Mouse (Mus musculus): ENCODE data around the gene Fem1a. TPM values are rescaled to one million over a fixed set of nuclear protein-coding genes. Genes with fewer than 3 reads are reported as not detected.
"Not testable (repeated sequence)": the region's sequence is repeated elsewhere in the genome, so short reads cannot be mapped to it uniquely, and the experiment has no call there.

Gene Fem1a
- total RNA-seq, 4 experiments from 2014 or later, result 113 to 131 (median 128) TPM

DNA sequence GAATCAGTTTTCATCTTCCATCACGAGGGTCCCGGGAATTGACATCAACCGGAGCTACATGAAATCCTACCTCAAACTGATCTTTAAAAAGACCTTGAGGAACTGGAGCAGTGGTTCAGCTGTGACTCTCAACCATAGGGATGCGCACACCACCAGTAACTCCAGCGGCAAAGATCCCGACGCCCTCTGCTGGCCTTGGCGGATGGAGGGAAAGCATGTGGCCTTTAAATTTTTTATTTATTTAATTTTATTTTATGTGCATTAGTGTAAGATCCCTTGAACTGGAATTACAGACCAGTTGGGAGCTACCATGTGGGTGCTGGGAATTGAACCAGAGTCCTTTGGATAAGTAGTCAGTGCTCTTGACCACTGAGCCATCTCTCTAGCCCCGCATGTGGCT lies 1.2 kb upstream of the Fem1a start:
- no peak for DNase-seq (ENCODE audit: low spot score)

DNA sequence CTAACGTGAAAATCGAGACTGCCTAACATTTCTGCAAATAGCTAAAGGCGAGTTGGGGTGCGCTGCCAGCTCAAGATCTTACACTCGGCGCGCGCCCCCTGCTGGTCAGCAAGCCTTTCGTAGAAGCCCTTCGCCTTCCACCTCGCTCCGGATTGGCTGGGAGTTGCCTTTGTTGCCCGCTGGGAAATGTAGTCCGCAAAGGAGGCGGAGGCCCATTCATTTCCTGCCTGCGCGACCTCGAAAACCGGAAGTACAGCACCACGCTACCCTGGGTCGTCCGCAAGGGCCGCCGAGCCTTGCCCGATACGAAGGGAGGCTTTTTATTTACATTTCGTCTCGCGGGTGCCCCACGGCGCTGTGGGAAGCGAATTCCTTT lies 759 bp upstream of the Fem1a start:
- peak; percentile 98 for DNase-seq (ENCODE audit: low spot score)

- DNase-seq (ENCODE audit: low spot score), result no peak
These were observed 728 bp downstream of the Fem1a start for GRCm38 (mm10) chr17:56257181-56257894.

- not testable (repeated sequence) for DNase-seq (ENCODE audit: low spot score)
These were observed 1.7 kb downstream of the Fem1a start for GRCm38 (mm10) chr17:56258269-56258668.

- not testable (repeated sequence) for DNase-seq (ENCODE audit: low spot score)
These were observed 2.2 kb downstream of the Fem1a start for GRCm38 (mm10) chr17:56258812-56259211.

DNA sequence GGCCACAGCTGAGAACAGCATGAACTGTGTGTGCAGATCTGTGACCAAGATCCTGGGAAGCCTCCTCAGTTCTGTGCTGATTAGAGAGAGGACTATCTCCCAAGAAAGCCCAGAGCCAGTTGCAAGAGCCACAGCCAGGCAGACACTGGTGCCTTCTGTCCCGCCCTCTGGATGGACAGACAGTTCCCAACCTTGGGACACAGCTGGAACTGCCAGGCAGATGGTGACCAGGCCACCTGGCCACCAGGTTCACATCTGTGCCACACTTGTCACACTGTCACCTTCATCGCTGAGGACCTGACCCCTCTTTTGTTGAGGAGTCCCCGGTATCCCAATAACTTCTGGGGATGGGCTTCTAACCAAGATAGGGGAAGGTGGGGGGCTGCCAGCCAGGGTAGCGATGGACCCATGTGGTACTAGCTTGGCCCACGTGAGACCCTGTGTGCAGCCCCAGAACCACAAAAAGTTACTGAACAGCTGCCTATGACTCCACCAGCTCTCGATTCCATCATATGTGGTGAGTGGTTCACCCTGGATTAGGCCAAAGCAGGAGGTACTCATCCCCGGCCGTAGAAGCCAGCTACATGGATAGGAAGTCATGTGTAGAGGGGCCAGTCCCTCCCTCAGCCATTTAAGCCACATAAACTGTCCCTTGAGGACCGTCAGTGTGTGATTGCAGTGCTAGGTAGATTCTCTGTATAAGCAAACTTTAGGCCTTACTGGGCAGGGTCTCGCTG lies 2.9 kb downstream of the Fem1a start:
- DNase-seq (ENCODE audit: low spot score), result no peak

GRCm38 (mm10) chr17:56261166-56261565 lies 4.6 kb downstream of the Fem1a start:
- DNase-seq (ENCODE audit: low spot score), result peak; percentile 71

DNA sequence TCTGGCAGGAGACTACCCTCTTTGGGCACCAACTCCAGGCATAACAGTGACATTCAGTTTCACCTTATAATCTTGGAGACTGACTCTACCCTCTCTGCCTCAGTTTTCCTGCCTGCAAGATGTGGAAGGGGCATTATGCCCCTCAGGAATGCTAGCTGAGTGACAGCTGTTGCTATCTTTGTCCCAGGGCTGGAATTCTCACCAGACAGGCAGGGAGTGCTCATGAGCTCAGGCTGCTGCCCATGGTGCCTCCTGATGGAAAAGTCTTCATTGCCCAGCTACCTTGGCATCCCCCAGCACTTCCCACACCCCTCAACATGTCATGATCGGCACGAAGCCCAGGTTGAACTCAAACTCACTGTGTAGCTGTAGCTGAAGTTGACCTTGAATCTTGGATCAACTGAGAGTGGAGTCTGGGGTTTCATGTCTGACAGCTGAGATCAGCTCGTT lies 6.1 kb downstream of the Fem1a start:
- no peak for DNase-seq (ENCODE audit: low spot score)

DNA sequence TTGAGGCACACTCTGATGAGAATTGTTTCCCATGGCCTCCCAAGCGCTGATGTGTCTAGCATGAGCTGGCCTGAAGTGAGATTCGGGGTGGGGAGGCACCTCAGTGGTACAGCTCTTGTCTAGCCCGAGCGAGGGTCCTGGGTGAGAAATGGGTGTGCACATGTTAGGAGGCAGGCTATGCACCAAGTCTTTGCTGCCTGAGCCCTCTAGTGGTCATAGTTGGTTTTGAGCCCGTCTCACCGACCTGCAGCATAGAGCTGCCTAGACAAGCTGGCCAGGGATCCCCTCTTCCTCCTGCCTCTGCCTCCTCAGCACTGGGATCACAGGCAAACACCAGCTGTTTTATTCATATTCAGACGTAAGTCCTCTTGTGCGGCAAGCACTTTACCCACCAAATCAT lies 7.4 kb downstream of the Fem1a start:
- DNase-seq (ENCODE audit: low spot score), result peak; percentile 82

- DNase-seq (ENCODE audit: low spot score), result no peak
These were observed 8.4 kb downstream of the Fem1a start for GRCm38 (mm10) chr17:56265011-56265410.

DNA sequence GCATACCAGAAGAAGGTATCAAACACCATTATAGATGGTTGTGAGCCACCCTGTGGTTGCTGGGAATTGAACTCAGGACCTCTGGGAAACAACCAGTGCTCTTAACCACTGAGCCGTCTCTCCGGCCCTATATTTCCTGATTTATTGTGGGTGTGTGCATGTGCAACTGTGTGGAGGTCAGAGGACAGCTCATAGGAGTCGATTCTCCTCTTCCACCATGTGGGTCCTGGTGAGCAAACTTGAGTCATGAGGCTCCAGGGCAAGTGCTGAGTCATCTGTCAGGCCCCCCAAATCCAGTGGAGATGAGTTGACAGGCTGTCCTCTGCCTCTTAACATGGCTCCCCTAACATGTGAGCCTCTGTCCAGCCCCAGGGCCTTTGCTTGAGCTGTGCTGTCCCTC lies 9.3 kb downstream of the Fem1a start:
- DNase-seq (ENCODE audit: low spot score), result no peak

- no peak for DNase-seq (ENCODE audit: low spot score)
These were observed 9.7 kb downstream of the Fem1a start for GRCm38 (mm10) chr17:56266271-56266670.

- peak; percentile 86 for DNase-seq (ENCODE audit: low spot score)
These were observed 12.6 kb downstream of the Fem1a start for GRCm38 (mm10) chr17:56269153-56269630.

- no peak for DNase-seq (ENCODE audit: low spot score)
These were observed 13.1 kb downstream of the Fem1a start for GRCm38 (mm10) chr17:56269741-56270140.

DNA sequence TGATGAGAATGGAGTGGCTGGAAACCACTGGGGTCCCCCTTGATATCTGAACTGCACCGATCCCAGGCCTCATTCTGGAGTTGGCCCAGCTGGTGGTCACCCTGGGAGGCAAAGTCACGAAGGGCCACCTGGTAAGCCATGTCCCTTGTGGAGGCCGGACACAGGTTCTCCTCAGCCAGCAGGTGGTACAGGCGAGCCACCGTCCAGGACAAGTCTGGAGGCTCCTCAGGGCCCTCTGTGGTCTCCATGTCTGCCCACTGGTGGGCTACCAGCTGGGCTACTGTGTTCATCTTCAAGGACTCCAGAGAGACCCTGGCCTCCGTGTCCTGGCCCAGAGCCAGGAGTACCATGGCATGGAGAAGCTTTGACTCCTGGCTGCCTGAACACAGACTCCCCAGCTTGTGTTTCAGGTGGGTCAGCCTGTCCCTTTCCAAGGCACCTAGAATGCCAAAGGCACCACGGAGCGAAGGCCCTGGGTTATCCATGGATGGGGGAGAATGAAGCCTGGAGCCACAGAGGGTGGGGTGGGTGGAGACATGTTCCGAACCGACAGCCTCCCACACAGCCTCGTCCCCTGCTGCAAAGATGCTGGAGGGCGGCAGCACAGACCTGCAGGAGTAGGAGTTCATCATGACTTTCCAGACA lies 15.1 kb downstream of the Fem1a start:
- DNase-seq (ENCODE audit: low spot score), result no peak

GRCm38 (mm10) chr17:56272644-56273043 lies 16.0 kb downstream of the Fem1a start:
- no peak for DNase-seq (ENCODE audit: low spot score)

- no peak for DNase-seq (ENCODE audit: low spot score)
These were observed 16.9 kb downstream of the Fem1a start for GRCm38 (mm10) chr17:56273482-56273881.

DNA sequence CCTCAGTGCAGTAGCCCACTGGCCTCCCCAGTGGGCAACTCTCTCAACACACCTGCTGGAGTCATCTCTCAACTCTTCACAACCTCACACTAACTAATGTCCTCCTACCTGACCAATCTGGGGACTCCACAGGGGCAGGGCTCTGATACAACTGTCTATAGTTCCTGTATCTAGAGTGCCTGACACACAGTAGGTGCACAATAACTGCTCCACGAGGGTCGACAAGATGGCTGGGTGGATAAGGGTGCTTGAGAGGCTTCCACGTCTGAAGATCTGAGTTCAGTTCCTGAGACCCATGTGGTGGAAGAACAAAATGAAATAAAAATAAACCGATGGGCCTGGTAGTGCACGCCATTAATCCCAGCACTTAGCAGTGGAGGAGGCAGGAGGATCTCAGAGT lies 17.4 kb downstream of the Fem1a start:
- DNase-seq (ENCODE audit: low spot score), result no peak

- DNase-seq (ENCODE audit: low spot score), result peak; percentile 48
These were observed 19.4 kb downstream of the Fem1a start for GRCm38 (mm10) chr17:56275842-56276480.

DNA sequence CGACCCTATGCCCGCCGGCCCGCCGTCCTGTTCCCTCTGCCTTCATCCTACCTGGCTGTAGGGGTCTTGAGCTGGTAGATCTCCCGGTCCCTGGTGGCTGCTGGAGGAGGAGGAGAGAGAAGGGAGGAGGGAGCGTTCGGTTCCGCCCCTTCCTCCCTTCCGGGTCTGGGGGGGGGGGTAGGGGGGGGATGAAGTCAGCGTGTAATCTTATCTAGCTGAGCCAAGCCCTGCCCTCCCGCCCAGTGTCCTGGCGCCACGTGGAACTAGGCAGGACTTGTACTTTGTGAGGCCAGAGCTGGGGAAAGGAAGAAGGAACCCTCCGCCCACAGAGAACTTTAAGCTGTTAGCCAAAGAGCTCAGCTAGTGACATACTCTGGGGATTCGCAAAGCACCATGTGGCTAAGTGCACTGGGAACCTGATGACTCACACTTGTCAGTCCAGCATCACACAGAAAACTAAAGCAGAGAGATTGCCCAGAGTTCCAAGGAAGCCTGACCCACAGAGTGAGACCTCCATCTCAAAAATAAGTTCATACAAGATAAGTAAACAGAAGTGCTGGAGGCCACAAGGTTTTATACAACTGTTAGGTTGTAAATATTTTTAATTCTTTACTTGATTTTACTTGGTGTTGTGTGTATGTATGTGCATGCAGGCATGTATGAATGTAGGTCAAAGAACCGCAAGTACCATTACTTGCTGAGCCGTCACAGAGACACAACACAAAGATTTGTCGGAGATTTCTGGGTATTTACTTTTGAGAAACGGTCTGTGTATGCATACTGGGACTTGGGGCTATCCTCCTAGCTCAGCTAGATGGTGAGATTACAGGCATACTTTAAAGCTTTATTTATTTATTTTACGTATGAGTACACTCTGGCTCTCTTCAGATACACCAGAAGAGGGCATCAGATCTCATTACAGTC lies 20.3 kb downstream of the Fem1a start, which contains the start of gene Ticam1:
TSS of gene Ticam1 (minus strand) at position 144 of the 924 bp plus-strand sequence.
- DNase-seq (ENCODE audit: low spot score), result peak; percentile 97

DNA sequence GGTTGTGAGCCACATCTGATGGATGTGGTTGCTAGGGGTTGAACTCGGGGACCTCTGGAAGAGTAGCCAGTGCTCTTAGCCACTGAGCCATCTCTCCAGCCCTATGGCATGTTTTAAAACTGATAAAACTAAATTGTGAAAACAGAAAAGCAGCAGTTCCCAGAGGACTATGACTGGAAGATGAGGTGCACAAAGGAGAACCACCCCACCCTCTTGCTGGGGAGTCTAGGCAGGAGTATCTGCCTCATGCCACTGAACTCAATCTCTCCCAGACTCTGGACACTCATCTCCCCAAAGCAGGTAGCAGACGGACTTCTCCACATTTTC lies 20.9 kb downstream of the Fem1a start:
- DNase-seq (ENCODE audit: low spot score), result no peak

Data from heart, adult 8-10 months (tissue).